In genomic region chr12:97612373-97612772, GRCm38 (mm10) we compare ENCODE assay signal across 20 mouse cellular contexts.
A peak's percentile ranks its signal among the peaks of the same experiment; 100 is the strongest.
DNase-seq lines count a peak whose midpoint lies in the region; ATAC-seq and TF ChIP-seq lines count a peak whose summit lies in the region.
"Had no signal": no experiment of that assay in that cellular context is flagged by ENCODE, and none has a peak within 500 bp of the region (broad histone marks: within the 10 kb centered on the region; RNA-seq: fewer than 3 reads in every experiment).

No protein-coding gene starts in this region.

- no peak for TF ChIP-seq CTCF in heart, adult 2 months (IDR thresholded peaks at IDR 0.05)

- no peak overlapping the region for H3K9ac ChIP-seq in heart, embryonic 11.5 days (ENCODE audit: low read depth, low read length)
- H3K9ac ChIP-seq in heart, adult 2 months (ENCODE audit: low read depth, low read length) = no peak overlapping the region
- H3K9ac ChIP-seq in kidney, embryonic 15.5 days = no peak overlapping the region
- H3K9ac ChIP-seq in embryonic facial prominence, embryonic 11.5 days (replicated peaks; ENCODE audit: low read length) = no peak overlapping the region
- no peak overlapping the region for H3K9ac ChIP-seq in limb, embryonic 15.5 days
- H3K9ac ChIP-seq: forebrain, postnatal 0 days; liver, embryonic 13.5 days had no signal

- H3K4me3 ChIP-seq in heart, embryonic 11.5 days (ENCODE audit: low read depth, low read length) = no peak overlapping the region
- no peak overlapping the region for H3K4me3 ChIP-seq in heart, adult 2 months
- H3K4me3 ChIP-seq in kidney, embryonic 15.5 days (replicated peaks) = no peak overlapping the region
- no peak overlapping the region for H3K4me3 ChIP-seq in embryonic facial prominence, embryonic 11.5 days (ENCODE audit: low read depth, low read length)
- H3K4me3 ChIP-seq in limb, embryonic 15.5 days = no peak overlapping the region
- H3K4me3 ChIP-seq: erythroblast, embryonic 14.5 days; liver, embryonic 13.5 days; myocyte had no signal

- WGBS in heart, embryonic 11.5 days (ENCODE audit: insufficient replicate concordance) = 19% methylated on average over 7 of the region's 7 CpGs
- WGBS in heart, adult 2 months = 18% methylated on average over 7 of the region's 7 CpGs
- WGBS in kidney, embryonic 15.5 days = 31% methylated on average over 7 of the region's 7 CpGs
- 25% methylated on average over 7 of the region's 7 CpGs for WGBS in embryonic facial prominence, embryonic 11.5 days
- 21% methylated on average over 7 of the region's 7 CpGs for WGBS in limb, embryonic 15.5 days

- no peak for ATAC-seq in heart, embryonic 11.5 days (replicated peaks; ENCODE audit: insufficient number of reproducible peaks, low FRiP score, low TSS enrichment)
- peak; percentile 15; the same call in 1 of the 2 replicates for ATAC-seq in kidney, embryonic 15.5 days (replicated peaks; ENCODE audit: low FRiP score)
- ATAC-seq in embryonic facial prominence, embryonic 11.5 days (replicated peaks; ENCODE audit: insufficient number of reproducible peaks, low FRiP score, low TSS enrichment, low read depth) = no peak
- peak; percentile 19; the same call in 1 of the 2 replicates for ATAC-seq in limb, embryonic 15.5 days (ENCODE audit: insufficient number of reproducible peaks, low FRiP score, low TSS enrichment, low read depth)
- no peak for ATAC-seq in cerebellum, adult (ENCODE audit: insufficient number of reproducible peaks, low FRiP score, low TSS enrichment)
- ATAC-seq in megakaryocyte, adult 5-6 weeks (ENCODE audit: poor library complexity, severe bottlenecking) = no peak
- ATAC-seq: forebrain, postnatal 0 days; inflammation-experienced regulatory T-cells, adult 6 months; Patski had no signal

- H3K4me2 ChIP-seq in heart, embryonic 11.5 days = peak overlapping the region; percentile 35
- H3K4me2 ChIP-seq in kidney, embryonic 15.5 days = no peak overlapping the region
- H3K4me2 ChIP-seq in embryonic facial prominence, embryonic 11.5 days (ENCODE audit: low read depth, low read length) = no peak overlapping the region
- H3K4me2 ChIP-seq in limb, embryonic 15.5 days = no peak overlapping the region
- H3K4me2 ChIP-seq: liver, embryonic 13.5 days; midbrain, embryonic 11.5 days had no signal

- no peaks in the 10 kb centered on the region for H3K79me2 ChIP-seq in heart, adult 2 months (replicated peaks; ENCODE audit: control insufficient read depth, insufficient read depth, low read length)

- H3K27me3 ChIP-seq in heart, embryonic 11.5 days (ENCODE audit: control insufficient read depth, insufficient read depth, low read length) = no peaks in the 10 kb centered on the region
- H3K27me3 ChIP-seq in heart, adult 2 months (ENCODE audit: control insufficient read depth, insufficient read depth, low read length) = no peaks in the 10 kb centered on the region
- H3K27me3 ChIP-seq in kidney, embryonic 15.5 days = no peaks in the 10 kb centered on the region
- no peaks in the 10 kb centered on the region for H3K27me3 ChIP-seq in embryonic facial prominence, embryonic 11.5 days (ENCODE audit: control insufficient read depth, insufficient read depth, low read length)
- H3K27me3 ChIP-seq in limb, embryonic 15.5 days = no peaks in the 10 kb centered on the region
- H3K27me3 ChIP-seq: liver, embryonic 13.5 days had no signal

- no peak for TF ChIP-seq EP300 in heart, adult 2 months (IDR thresholded peaks at IDR 0.05; ENCODE audit: insufficient read depth, low read depth, low read length)

- H3K9me3 ChIP-seq in heart, embryonic 11.5 days (replicated peaks; ENCODE audit: control insufficient read depth, low read length) = no peaks in the 10 kb centered on the region
- no peaks in the 10 kb centered on the region for H3K9me3 ChIP-seq in kidney, embryonic 15.5 days (replicated peaks)
- H3K9me3 ChIP-seq in embryonic facial prominence, embryonic 11.5 days (replicated peaks; ENCODE audit: control insufficient read depth, low read length) = no peaks in the 10 kb centered on the region
- no peaks in the 10 kb centered on the region for H3K9me3 ChIP-seq in limb, embryonic 15.5 days

- intact Hi-C loops in heart, adult 2 months (cut with DNase I) = no loop called here

- H3K36me3 ChIP-seq in heart, embryonic 11.5 days (ENCODE audit: control insufficient read depth, insufficient read depth, low read length) = no peaks in the 10 kb centered on the region
- H3K36me3 ChIP-seq in heart, adult 2 months (ENCODE audit: control insufficient read depth, insufficient read depth, low read length) = no peaks in the 10 kb centered on the region
- no peaks in the 10 kb centered on the region for H3K36me3 ChIP-seq in kidney, embryonic 15.5 days
- no peaks in the 10 kb centered on the region for H3K36me3 ChIP-seq in embryonic facial prominence, embryonic 11.5 days (replicated peaks; ENCODE audit: control insufficient read depth, insufficient read depth, low read depth, low read length)
- no peaks in the 10 kb centered on the region for H3K36me3 ChIP-seq in limb, embryonic 15.5 days
- H3K36me3 ChIP-seq: liver, embryonic 13.5 days had no signal

- no peak overlapping the region for H3K27ac ChIP-seq in heart, embryonic 11.5 days (ENCODE audit: low read depth, low read length)
- no peak overlapping the region for H3K27ac ChIP-seq in heart, adult 2 months
- H3K27ac ChIP-seq in kidney, embryonic 15.5 days = no peak overlapping the region
- no peak overlapping the region for H3K27ac ChIP-seq in embryonic facial prominence, embryonic 11.5 days (replicated peaks; ENCODE audit: low read depth, low read length)
- H3K27ac ChIP-seq in limb, embryonic 15.5 days = no peak overlapping the region
- H3K27ac ChIP-seq: liver, embryonic 13.5 days had no signal

- no peak for TF ChIP-seq POLR2A in heart, adult 2 months (IDR thresholded peaks at IDR 0.05; ENCODE audit: insufficient read depth, low read depth, low read length)

- H3K4me1 ChIP-seq in heart, embryonic 11.5 days (ENCODE audit: control insufficient read depth, insufficient read depth, low read length) = no peaks in the 10 kb centered on the region
- no peaks in the 10 kb centered on the region for H3K4me1 ChIP-seq in heart, adult 2 months (ENCODE audit: control insufficient read depth, insufficient read depth, low read length)
- no peaks in the 10 kb centered on the region for H3K4me1 ChIP-seq in kidney, embryonic 15.5 days
- H3K4me1 ChIP-seq in embryonic facial prominence, embryonic 11.5 days (ENCODE audit: control insufficient read depth, insufficient read depth, low read length) = no peaks in the 10 kb centered on the region
- H3K4me1 ChIP-seq in limb, embryonic 15.5 days = no peaks in the 10 kb centered on the region
- H3K4me1 ChIP-seq: liver, embryonic 13.5 days had no signal

- DNase-seq in heart, adult 2 months = no peak
- no peak for DNase-seq in kidney, postnatal 10 days
- DNase-seq in embryonic facial prominence, embryonic 11.5 days (ENCODE audit: low spot score) = peak; percentile 50
- DNase-seq: adrenal gland, postnatal 36 days; cerebellum, postnatal 25 days; forebrain, postnatal 0 days; gastrocnemius, postnatal 25 days; liver, embryonic 13.5 days; lung, postnatal 14 days; thymus, adult 2 months had no signal

Comparison
In these comparisons a context has a peak if more than half of its experiments do, and no peak if none do; other contexts are left out.
1. ATAC-seq: peak in kidney, embryonic 15.5 days (single experiment) and limb, embryonic 15.5 days (single experiment); none in heart, embryonic 11.5 days (single experiment), embryonic facial prominence, embryonic 11.5 days (single experiment), cerebellum, adult (single experiment) and megakaryocyte, adult 5-6 weeks (single experiment).